Mouse (Mus musculus): ENCODE measurements around the gene Chordc1. TPM values are rescaled to one million over a fixed set of nuclear protein-coding genes. Genes with fewer than 3 reads are reported as not detected.

Gene Chordc1
- polyA plus RNA-seq (2017; shearing (Covaris generic)): 134 TPM

DNA sequence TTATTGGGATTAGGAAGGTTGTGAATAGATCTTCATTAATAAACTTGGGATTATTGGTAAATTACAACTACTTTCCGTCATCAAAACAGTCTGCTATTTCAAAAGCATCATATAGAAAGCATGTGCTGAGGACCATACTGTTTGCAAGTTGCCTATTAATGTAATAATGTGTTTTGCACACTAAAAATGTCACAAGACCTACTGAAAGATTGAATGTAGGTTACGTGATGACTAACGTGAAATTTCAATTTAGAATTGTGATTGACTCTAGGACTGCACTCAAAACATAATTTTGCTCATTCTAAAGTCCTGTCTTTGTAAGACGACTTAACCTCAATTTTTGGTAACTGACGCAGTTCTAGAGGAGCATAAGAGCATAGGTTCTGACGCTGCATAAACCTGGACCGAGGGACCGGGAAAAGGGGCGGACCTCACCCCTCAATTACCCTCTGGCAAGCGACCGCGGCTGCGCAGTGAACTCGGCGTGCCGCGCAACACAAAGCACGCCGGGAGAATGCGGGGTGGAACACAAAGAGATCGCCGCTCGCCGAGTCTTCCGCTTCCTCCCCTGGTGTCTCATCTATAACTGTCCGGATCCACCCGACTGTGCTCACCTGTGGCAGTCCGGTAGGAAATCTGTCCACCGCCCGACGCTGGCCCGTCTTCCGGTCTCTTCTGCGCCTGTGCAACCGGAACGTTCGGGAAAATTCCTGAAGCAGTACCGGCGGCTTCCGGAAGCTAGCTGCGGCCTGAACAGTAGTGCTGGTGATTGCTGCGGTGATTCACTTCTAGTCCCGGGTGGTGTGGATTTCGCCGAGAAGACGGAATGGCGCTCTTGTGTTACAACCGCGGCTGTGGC is at the start of gene Chordc1:
Gene Chordc1, plus strand, starts transcription at position 555 of the 859 bp plus-strand sequence.

Other genes with a start within 250 kb of the Chordc1 start
- 0.20 TPM for gene Naalad2, start 110.9 kb downstream of the Chordc1 start, polyA plus RNA-seq (2017; shearing (Covaris generic))
- gene Ubtfl1, start 112.3 kb downstream of the Chordc1 start, polyA plus RNA-seq (2017; shearing (Covaris generic)): 0.11 TPM
- not detected for gene Mbd3l2, start 138.5 kb downstream of the Chordc1 start, polyA plus RNA-seq (2017; shearing (Covaris generic))
- gene Zfp558, start 186.1 kb downstream of the Chordc1 start, polyA plus RNA-seq (2017; shearing (Covaris generic)): 3.7 TPM
- not detected for gene Mbd3l1, start 186.2 kb downstream of the Chordc1 start, polyA plus RNA-seq (2017; shearing (Covaris generic))